Mouse (Mus musculus) granulocyte monocyte progenitor cell, adult 5-6 weeks (primary cell): ENCODE results near the gene Olfr485. TPM values are rescaled to one million over a fixed set of nuclear protein-coding genes. Genes with fewer than 3 reads are reported as not detected.
"Not testable (repeated sequence)": the region's sequence is repeated elsewhere in the genome, so short reads cannot be mapped to it uniquely, and the experiment has no call there.

Experiments used
- ATAC-seq: replicated peaks from 2 replicates; pipeline ENCODE4 v1.8.0; 2016; ENCODE audit warnings: mild to moderate bottlenecking, moderate TSS enrichment, inconsistent platforms; ENCODE audit not compliant: poor library complexity, severe bottlenecking
- total RNA-seq, 2 experiments: library from RNA; stranded (forward) in 1 of 2; stranded (reverse) in 1 of 2; fragments of 200-712, 200-1000 nt in 1 of 2; fragments of >200 nt in 1 of 2; fragmentation: Nextera tagmentation in 1 of 2; gene quantifications; 2 replicates each; pipeline ENCODE4 v1.2.3; 2014 to 2017

Gene Olfr485
- total RNA-seq (2014; fragmentation: Nextera tagmentation) (not detected in 2 replicates), total RNA-seq (2017) (not detected in 2 replicates)

GRCm38 (mm10) chr7:108159771-108160170 is at the start of gene Olfr485:
Gene Olfr485, minus strand, starts transcription at chr7:108159871.
- ATAC-seq: no peak

GRCm38 (mm10) chr7:108196938-108197337 is 37.3 kb upstream of the Olfr485 start:
- ATAC-seq: no peak

DNA sequence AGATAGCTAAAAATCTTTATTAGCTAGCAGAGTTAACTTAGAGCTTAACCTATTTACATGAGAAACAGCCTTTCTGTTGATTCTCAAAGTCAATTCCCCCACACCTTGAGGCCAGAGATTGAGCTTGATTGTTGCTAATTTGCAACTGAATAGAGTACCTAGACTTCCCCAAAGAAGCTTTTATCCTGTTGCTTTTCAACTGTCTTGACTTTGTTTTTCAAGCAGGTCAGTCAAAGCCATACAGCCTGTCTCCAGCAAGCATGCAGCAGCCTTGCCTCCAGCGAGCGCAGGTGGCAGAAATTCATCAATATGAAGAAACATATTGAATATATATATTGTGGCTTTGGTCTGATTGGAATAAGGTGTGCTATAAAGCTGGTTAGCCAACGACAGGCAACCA is 36.7 kb upstream of the Olfr485 start:
- ATAC-seq: not testable (repeated sequence)

DNA sequence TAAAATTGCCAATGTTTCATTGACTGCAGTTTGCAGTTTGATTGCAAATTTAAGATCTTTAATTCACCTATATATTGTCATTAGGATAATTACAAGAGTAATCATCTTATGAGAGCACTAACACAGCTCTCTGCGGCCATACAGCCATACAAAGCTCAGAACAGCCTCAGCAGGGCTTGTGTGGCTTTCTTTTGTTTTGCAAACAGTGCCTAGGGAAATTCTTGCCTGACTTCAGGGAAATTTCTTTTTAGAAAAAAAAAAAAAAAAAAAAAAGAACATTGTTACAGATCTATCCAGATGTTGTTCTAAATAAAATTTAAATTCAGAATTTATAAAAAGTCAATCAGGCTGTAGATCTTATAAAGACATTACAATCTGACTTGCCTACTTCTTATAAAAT is 33.0 kb upstream of the Olfr485 start:
- ATAC-seq: not testable (repeated sequence)

DNA sequence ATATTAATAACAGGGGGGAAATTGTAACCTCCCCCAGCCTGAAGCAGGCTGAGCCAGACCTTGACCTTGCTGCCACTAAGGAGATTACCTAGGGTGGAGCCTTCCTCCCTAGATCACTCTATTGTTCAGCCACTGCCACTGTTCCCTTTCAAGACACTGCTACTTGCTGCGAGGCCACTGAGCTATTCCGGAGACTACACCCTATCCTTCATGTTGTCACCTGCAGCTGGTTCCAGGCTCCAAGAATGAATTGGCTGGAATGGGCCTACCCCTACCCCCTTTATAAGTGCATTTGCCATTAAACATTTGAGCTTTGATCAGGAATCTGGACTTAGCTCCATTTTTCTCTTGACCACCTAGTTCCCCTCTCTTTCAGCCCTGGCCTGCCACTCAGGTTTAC is 31.5 kb upstream of the Olfr485 start:
- ATAC-seq: not testable (repeated sequence)

GRCm38 (mm10) chr7:108185237-108185636 is 25.6 kb upstream of the Olfr485 start:
- ATAC-seq: not testable (repeated sequence)

GRCm38 (mm10) chr7:108184401-108184800 is 24.7 kb upstream of the Olfr485 start:
- ATAC-seq: not testable (repeated sequence)

- ATAC-seq: not testable (repeated sequence)
Measured at GRCm38 (mm10) chr7:108172642-108173041, 13.0 kb upstream of the Olfr485 start, which contains the start of gene Olfr486. Gene Olfr486, minus strand, starts transcription at chr7:108172742.

GRCm38 (mm10) chr7:108127349-108127748 is 32.3 kb downstream of the Olfr485 start, which contains the start of gene Olfr484:
Gene Olfr484, minus strand, starts transcription at chr7:108127449.
- no peak for ATAC-seq

GRCm38 (mm10) chr7:108121416-108121815 is 38.3 kb downstream of the Olfr485 start:
- no peak for ATAC-seq

DNA sequence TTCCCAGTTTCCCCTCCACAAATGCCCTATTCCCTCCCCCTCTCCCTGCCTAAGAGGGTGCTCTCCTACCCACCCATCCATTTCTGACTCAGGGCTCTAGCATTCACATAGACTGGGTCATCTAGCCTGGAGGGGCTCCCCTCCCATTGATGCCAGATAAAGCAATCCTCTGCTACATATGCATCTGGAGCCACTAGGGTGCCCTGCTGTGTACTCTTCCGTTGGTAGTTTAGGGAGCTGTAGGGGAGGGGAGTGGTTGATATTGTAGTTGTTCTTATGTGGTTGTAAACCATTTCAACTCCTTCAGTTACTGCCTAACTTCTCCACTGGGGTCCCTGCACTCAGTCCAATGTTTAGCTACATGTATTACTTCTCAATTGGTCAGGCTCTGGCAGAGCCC is 39.0 kb downstream of the Olfr485 start:
- no peak for ATAC-seq

Other genes with a start within 250 kb of the Olfr485 start
- gene Olfr473, start 229.4 kb downstream of the Olfr485 start, total RNA-seq (2014; fragmentation: Nextera tagmentation): not detected in 2 replicates
- not detected in 2 replicates for gene Olfr473, start 229.4 kb downstream of the Olfr485 start, total RNA-seq (2017)
- gene Olfr474, start 205.2 kb downstream of the Olfr485 start, total RNA-seq (2014; fragmentation: Nextera tagmentation): not detected in 2 replicates
- gene Olfr474, start 205.2 kb downstream of the Olfr485 start, total RNA-seq (2017): not detected in 2 replicates
- gene Olfr476, start 195.1 kb downstream of the Olfr485 start, total RNA-seq (2014; fragmentation: Nextera tagmentation): not detected in 2 replicates
- gene Olfr476, start 195.1 kb downstream of the Olfr485 start, total RNA-seq (2017): not detected in 2 replicates
- not detected in 2 replicates for gene Olfr477, start 173.2 kb downstream of the Olfr485 start, total RNA-seq (2014; fragmentation: Nextera tagmentation)
- gene Olfr477, start 173.2 kb downstream of the Olfr485 start, total RNA-seq (2017): not detected in 2 replicates
- not detected in 2 replicates for gene Olfr478, start 125.9 kb downstream of the Olfr485 start, total RNA-seq (2014; fragmentation: Nextera tagmentation)
- not detected in 2 replicates for gene Olfr478, start 125.9 kb downstream of the Olfr485 start, total RNA-seq (2017)
- not detected in 2 replicates for gene Olfr479, start 109.2 kb downstream of the Olfr485 start, total RNA-seq (2014; fragmentation: Nextera tagmentation)
- not detected in 2 replicates for gene Olfr479, start 109.2 kb downstream of the Olfr485 start, total RNA-seq (2017)
- not detected in 2 replicates for gene Olfr480, start 92.5 kb downstream of the Olfr485 start, total RNA-seq (2014; fragmentation: Nextera tagmentation)
- not detected in 2 replicates for gene Olfr480, start 92.5 kb downstream of the Olfr485 start, total RNA-seq (2017)
- not detected in 2 replicates for gene Olfr481, start 80.0 kb downstream of the Olfr485 start, total RNA-seq (2014; fragmentation: Nextera tagmentation)
- not detected in 2 replicates for gene Olfr481, start 80.0 kb downstream of the Olfr485 start, total RNA-seq (2017)
- gene Olfr482, start 62.3 kb downstream of the Olfr485 start, total RNA-seq (2014; fragmentation: Nextera tagmentation): not detected in 2 replicates
- gene Olfr482, start 62.3 kb downstream of the Olfr485 start, total RNA-seq (2017): 0.10 TPM in 1 of 2 replicates, not detected in the other
- not detected in 2 replicates for gene Olfr483, start 59.0 kb downstream of the Olfr485 start, total RNA-seq (2014; fragmentation: Nextera tagmentation)
- gene Olfr483, start 59.0 kb downstream of the Olfr485 start, total RNA-seq (2017): not detected in 2 replicates
- not detected in 2 replicates for gene Olfr484, start 32.4 kb downstream of the Olfr485 start, total RNA-seq (2014; fragmentation: Nextera tagmentation)
- gene Olfr484, start 32.4 kb downstream of the Olfr485 start, total RNA-seq (2017): not detected in 2 replicates
- not detected in 2 replicates for gene Olfr486, start 12.9 kb upstream of the Olfr485 start, total RNA-seq (2014; fragmentation: Nextera tagmentation)
- gene Olfr486, start 12.9 kb upstream of the Olfr485 start, total RNA-seq (2017): not detected in 2 replicates
- not detected in 2 replicates for gene Olfr487, start 54.8 kb upstream of the Olfr485 start, total RNA-seq (2014; fragmentation: Nextera tagmentation)
- not detected in 2 replicates for gene Olfr487, start 54.8 kb upstream of the Olfr485 start, total RNA-seq (2017)
- not detected in 2 replicates for gene Olfr488, start 98.5 kb upstream of the Olfr485 start, total RNA-seq (2014; fragmentation: Nextera tagmentation)
- not detected in 2 replicates for gene Olfr488, start 98.5 kb upstream of the Olfr485 start, total RNA-seq (2017)
- gene Olfr490, start 129.1 kb upstream of the Olfr485 start, total RNA-seq (2014; fragmentation: Nextera tagmentation): not detected in 2 replicates
- gene Olfr490, start 129.1 kb upstream of the Olfr485 start, total RNA-seq (2017): not detected in 2 replicates
- not detected in 2 replicates for gene Olfr491, start 153.6 kb upstream of the Olfr485 start, total RNA-seq (2014; fragmentation: Nextera tagmentation)
- not detected in 2 replicates for gene Olfr491, start 153.6 kb upstream of the Olfr485 start, total RNA-seq (2017)
- not detected in 2 replicates for gene Olfr492, start 163.8 kb upstream of the Olfr485 start, total RNA-seq (2014; fragmentation: Nextera tagmentation)
- gene Olfr492, start 163.8 kb upstream of the Olfr485 start, total RNA-seq (2017): not detected in 2 replicates
- not detected in 2 replicates for gene Olfr493, start 187.1 kb upstream of the Olfr485 start, total RNA-seq (2014; fragmentation: Nextera tagmentation)
- not detected in 2 replicates for gene Olfr493, start 187.1 kb upstream of the Olfr485 start, total RNA-seq (2017)
- not detected in 2 replicates for gene Olfr494, start 205.5 kb upstream of the Olfr485 start, total RNA-seq (2014; fragmentation: Nextera tagmentation)
- gene Olfr494, start 205.5 kb upstream of the Olfr485 start, total RNA-seq (2017): not detected in 2 replicates
- not detected in 2 replicates for gene Olfr495, start 233.3 kb upstream of the Olfr485 start, total RNA-seq (2014; fragmentation: Nextera tagmentation)
- gene Olfr495, start 233.3 kb upstream of the Olfr485 start, total RNA-seq (2017): not detected in 2 replicates